Mouse (Mus musculus): Measurements from ENCODE around the gene Arhgef3.

Gene Arhgef3

DNA sequence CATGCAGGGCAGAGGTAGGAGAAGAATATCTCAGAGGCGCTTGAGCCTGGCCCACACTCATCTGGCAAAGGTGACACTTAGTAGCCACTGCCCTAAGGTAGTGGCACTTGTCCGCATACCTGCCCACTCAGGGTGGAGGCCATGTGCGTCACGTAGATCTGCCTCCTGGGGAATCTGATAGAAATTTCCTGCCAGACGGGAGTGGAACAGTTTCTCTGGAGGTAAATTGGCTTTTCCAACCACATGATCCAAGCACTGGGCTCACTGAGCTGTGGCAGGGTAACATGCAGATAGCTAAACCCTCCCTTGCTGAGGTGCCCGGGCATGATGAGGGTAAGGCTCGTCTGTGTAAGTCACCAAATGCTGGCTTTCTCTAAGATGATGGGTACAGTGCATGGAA, 46.1 kb downstream of the Arhgef3 start:
- in situ Hi-C loops (cut with MboI, MseI) = loop anchor here (25.0 kb wide), 1 partner anchor 552 kb away; no protein-coding TSS in a partner anchor

- in situ Hi-C loops (cut with MboI, MseI) = loop anchor here (25.0 kb wide), 1 partner anchor 548 kb away; no protein-coding TSS in a partner anchor
Measured at GRCm38 (mm10) chr14:27164639-27165038, 49.9 kb downstream of the Arhgef3 start.

GRCm38 (mm10) chr14:27166751-27167150, 52.1 kb downstream of the Arhgef3 start:
- in situ Hi-C loops (cut with MboI, MseI) = loop anchor here (25.0 kb wide), 1 partner anchor 546 kb away; no protein-coding TSS in a partner anchor

DNA sequence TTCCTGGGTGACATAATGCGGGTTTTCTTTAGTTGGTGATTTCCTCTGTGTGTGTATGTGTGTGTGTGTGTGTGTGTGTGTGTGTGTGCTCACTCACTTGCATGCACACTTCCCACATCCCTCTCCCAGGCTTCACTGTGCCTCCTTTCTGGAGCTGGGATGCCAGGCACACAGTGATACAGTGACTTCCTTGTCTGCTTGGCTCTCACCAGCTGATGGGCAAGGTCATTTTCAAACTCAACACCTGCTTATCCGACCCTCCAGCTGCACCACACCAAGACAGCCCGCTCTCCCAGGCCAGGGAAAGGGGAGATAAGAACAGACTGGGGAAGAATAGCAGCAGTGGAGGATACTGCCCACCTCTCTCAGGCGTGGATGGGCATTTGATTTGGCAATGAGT, 52.5 kb downstream of the Arhgef3 start:
- in situ Hi-C loops (cut with MboI, MseI) = loop anchor here (25.0 kb wide), 1 partner anchor 545 kb away; no protein-coding TSS in a partner anchor

DNA sequence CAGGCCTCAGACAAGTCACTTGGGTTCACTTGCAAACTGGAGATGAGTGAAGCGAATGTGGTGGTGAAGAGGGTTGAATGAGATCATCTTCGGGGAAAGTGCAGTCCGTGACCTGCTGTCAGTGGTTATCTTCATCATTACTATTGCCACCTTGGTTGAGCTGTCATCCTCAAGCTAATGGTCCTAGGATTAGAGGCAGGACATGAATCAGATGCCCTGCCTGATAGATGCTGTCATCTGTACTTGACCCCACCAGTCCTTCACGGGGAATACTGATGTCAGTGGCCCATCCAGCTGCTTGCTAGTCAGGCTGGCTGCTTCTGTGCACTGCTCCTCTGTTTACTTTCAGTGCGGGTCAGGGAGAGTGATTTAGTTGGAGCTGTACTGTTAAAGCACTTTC, 53.7 kb downstream of the Arhgef3 start:
- in situ Hi-C loops (cut with MboI, MseI) = loop anchor here (25.0 kb wide), 1 partner anchor 544 kb away; no protein-coding TSS in a partner anchor

DNA sequence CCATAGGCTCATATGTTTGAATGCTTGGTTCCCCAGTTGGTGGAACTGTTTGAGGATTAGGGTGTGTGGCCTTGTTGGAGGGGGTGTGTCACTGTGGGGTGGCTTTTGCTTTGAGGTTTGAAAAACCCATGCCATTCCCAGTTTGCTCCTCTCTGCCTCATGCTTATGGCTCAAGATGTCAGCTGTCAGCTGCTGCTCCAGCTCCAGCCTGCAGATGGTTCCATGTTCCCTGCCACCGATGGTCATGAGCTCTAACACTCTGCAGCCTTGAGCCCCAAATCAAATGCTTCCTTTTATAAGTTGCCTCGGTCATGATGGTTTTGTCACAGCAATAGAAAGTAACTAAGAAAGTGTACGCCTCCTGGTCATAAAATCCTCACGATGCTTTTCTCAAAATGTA, 54.6 kb downstream of the Arhgef3 start:
- in situ Hi-C loops (cut with MboI, MseI) = loop anchor here (25.0 kb wide), 1 partner anchor 543 kb away; no protein-coding TSS in a partner anchor

- in situ Hi-C loops (cut with MboI, MseI) = loop anchor here (25.0 kb wide), 1 partner anchor 542 kb away; no protein-coding TSS in a partner anchor
Measured at GRCm38 (mm10) chr14:27170421-27170820, 55.7 kb downstream of the Arhgef3 start.

DNA sequence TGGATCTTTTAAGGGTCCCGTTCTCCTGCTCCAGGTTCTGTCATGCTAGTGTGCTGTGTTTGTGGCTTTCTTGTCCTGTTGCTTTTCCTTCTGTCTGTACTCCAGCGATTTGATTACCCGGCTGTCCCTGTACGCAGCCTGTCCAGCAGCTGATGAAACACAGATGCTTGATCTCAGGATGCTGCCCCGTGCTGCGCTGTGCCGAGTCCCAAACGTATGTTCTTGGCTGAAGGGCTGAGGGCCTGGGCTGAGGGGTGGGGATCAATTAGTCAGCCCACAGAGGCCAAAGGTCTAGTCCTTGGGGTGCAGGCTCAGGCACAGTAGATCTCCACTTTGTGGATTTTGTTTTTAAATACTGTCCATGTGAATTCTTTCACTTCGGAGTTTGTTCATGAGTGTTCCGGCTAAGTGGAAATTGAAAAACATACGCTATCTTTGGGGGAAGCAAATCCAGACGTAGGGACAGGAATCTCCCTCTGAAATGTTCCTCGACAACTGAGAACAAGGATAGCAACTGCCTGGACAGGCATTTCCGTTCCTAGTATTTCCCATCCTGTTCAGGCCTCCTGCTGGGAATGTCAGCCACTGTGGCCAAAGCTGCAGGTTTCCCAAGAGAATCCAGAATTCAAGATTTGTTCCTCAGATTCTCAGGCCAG, 56.6 kb downstream of the Arhgef3 start:
- in situ Hi-C loops (cut with MboI, MseI) = loop anchor here (25.0 kb wide), 1 partner anchor 541 kb away; no protein-coding TSS in a partner anchor

DNA sequence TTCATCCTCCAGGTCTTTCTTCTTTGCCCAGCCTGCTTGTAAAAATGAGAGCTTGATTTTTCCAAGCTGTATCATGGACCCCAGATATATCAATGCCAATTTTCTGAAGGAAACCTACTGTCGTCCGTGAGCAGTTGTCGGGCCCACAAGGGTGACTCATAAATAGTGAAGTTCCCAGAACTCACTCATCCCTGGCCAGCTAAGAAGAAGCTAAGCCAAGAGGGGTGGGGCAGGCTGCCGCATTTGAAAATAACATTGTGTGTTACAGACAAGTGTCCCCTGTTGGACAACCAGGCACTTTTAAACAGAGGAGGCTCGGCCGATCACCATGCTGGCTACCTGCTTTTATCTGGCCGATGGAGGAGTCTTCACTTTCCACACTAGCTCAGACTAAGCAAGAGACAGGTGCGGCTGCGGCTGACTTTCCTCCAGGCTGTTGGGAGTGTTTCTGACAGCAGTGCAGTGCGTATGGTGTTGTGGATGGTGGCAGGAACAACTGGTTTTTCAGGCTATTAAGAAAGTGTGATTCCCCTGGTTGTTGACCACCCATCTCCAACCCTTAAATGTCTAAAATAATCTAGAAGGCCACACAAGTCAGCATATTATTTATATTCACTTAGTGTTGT, 58.6 kb downstream of the Arhgef3 start:
- in situ Hi-C loops (cut with MboI, MseI) = loop anchor here (25.0 kb wide), 1 partner anchor 539 kb away; no protein-coding TSS in a partner anchor

DNA sequence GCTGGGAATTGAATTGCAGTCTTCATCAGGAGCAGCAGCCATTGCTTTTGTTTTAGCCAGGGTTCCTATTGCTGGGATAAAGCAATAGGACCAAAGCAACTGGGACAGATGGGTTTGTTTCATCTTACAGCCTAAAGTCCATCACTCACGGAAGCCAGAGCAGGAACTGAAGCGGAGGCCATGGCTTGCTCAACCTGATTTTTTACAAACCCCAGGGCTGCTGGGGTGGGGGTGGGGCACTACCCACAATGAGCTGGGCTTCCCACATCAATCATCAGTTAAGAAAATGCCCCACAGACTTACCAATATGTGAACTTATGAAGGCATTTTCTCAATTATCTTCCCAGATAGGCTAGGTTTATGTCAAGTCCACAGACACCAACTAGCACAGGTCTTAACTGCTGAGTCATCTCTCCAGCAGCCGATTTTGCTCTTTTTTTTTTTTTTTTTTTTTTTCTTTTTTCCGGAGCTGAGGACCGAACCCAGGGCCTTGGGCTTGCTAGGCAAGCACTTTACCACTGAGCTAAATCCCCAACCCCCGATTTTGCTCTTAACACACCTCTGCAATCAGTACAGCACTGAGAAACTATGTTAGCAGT, 59.6 kb downstream of the Arhgef3 start:
- in situ Hi-C loops (cut with MboI, MseI) = loop anchor here (25.0 kb wide), 1 partner anchor 538 kb away; no protein-coding TSS in a partner anchor

GRCm38 (mm10) chr14:27174831-27175301, 60.2 kb downstream of the Arhgef3 start:
- in situ Hi-C loops (cut with MboI, MseI) = loop anchor here (5.0 to 25.0 kb wide), 2 partner anchors 48 to 537 kb away; no protein-coding TSS in a partner anchor

DNA sequence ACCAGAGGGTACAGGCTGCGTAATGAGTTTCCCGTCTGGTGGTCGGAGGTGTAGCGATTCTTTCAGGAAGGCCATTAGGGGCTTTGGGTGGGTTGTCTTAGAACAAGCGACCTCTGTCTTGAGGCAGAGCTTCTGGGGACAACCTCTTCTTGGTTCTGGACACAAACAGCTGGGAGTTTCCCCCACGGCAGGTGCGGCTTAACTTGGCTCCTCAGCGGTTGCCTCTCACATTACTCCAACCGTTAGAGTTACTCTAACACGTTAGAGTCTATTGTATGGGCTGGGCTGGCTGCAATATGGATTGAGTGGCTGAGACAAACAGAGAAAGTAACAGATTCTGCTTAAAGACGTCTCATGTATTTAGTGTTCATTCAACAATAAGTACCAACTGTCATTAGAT, 60.6 kb downstream of the Arhgef3 start:
- in situ Hi-C loops (cut with MboI, MseI) = loop anchor here (5.0 kb wide), 1 partner anchor 48 kb away; no protein-coding TSS in a partner anchor

- in situ Hi-C loops (cut with MboI, MseI) = loop anchor here (5.0 kb wide), 1 partner anchor 51 kb away; no protein-coding TSS in a partner anchor
Measured at GRCm38 (mm10) chr14:27177800-27178559, 63.3 kb downstream of the Arhgef3 start.

DNA sequence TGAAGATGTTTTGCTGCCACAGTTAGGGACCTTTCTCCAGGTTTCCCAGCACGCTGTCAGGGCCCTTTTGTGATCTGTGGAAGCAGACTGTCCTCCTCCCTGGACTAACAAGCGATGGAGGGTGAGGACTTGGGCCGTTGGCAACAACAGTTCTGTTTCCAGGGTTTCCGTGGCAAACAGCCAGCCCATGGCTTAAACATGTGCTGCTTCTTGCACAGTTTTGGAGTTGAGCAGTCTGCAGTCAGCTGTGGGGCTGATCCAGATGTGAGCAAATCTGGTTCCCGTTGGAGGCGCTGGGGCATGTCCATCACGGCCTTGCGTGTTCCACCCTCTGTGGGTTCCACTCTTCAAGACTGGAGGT, 63.8 kb downstream of the Arhgef3 start:
- in situ Hi-C loops (cut with MboI, MseI) = loop anchor here (5.0 kb wide), 1 partner anchor 51 kb away; no protein-coding TSS in a partner anchor

- in situ Hi-C loops (cut with MboI, MseI) = loop anchor here (5.0 kb wide), 1 partner anchor 52 kb away; no protein-coding TSS in a partner anchor
Measured at GRCm38 (mm10) chr14:27179771-27180170, 65.1 kb downstream of the Arhgef3 start.

DNA sequence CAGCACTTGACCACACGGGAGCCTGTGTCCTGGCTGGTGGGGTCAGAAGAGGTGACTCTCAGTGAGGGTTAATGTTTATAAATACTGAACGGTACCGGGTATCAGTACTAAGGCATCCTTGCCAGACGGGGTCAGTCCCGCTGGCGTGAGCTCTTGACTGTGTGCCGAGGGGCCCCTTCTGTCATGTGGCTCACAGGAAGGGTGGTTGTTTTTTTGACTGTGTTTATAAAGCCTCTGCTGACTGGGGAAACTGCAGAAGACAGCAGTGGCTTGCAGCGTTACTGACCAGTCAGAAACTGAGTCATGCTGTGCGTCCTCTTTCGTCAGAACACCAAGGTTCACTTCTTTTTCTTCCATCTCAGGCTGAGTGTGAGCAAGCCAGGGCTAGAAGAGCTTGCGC, 67.4 kb downstream of the Arhgef3 start:
- in situ Hi-C loops (cut with MboI, MseI) = no loop called here

GRCm38 (mm10) chr14:27182646-27183438, 68.1 kb downstream of the Arhgef3 start:
- in situ Hi-C loops (cut with MboI, MseI) = no loop called here

- in situ Hi-C loops (cut with MboI, MseI) = no loop called here
Measured at GRCm38 (mm10) chr14:27183501-27184230, 69.0 kb downstream of the Arhgef3 start.

- in situ Hi-C loops (cut with MboI, MseI) = no loop called here
Measured at GRCm38 (mm10) chr14:27185902-27186301, 71.2 kb downstream of the Arhgef3 start.

GRCm38 (mm10) chr14:27186596-27186995, 71.9 kb downstream of the Arhgef3 start:
- in situ Hi-C loops (cut with MboI, MseI) = no loop called here

All from regulatory T cell (primary cell).